Mouse (Mus musculus): Measurements from ENCODE around the gene Pdzrn4. TPM values are rescaled to one million over a fixed set of nuclear protein-coding genes. Genes with fewer than 3 reads are reported as not detected.

Gene Pdzrn4
- total RNA-seq, 2 experiments from 2014 or later, result 11.4 to 11.5 TPM

GRCm38 (mm10) chr15:92509372-92509771 is 112.7 kb downstream of the Pdzrn4 start:
- TF ChIP-seq CTCF (IDR thresholded peaks at IDR 0.05), result no peak
- intact Hi-C loops (cut with DNase I), result no loop called here
- Histone ChIP-seq H3K4me3 (no peak overlapping the region), H3K27ac (no peak overlapping the region)
- DNase-seq (ENCODE audit: extremely low spot score in 1 of 2, low spot score in 2 of 2), result no peak

GRCm38 (mm10) chr15:92515651-92516050 is 119.0 kb downstream of the Pdzrn4 start:
- Histone ChIP-seq H3K4me3 (no peak overlapping the region), H3K27ac (no peak overlapping the region)
- DNase-seq (ENCODE audit: extremely low spot score in 1 of 2, low spot score in 2 of 2), result no peak
- intact Hi-C loops (cut with DNase I), result no loop called here
- no peak for TF ChIP-seq CTCF (IDR thresholded peaks at IDR 0.05)

GRCm38 (mm10) chr15:92520677-92521225 is 124.1 kb downstream of the Pdzrn4 start:
- no peak overlapping the region for H3K27ac ChIP-seq
- intact Hi-C loops (cut with DNase I), result no loop called here
- H3K4me3 ChIP-seq, result peak overlapping the region; percentile 9; the same call in 1 of the 2 replicates
- peak in 1 of 2 experiments; percentile 14 for DNase-seq (ENCODE audit: extremely low spot score in 1 of 2, low spot score in 2 of 2)
- no peak for TF ChIP-seq CTCF (IDR thresholded peaks at IDR 0.05)

- no peak for TF ChIP-seq CTCF (IDR thresholded peaks at IDR 0.05)
- Histone ChIP-seq H3K27ac (no peak overlapping the region), H3K4me3 (no peak overlapping the region)
- intact Hi-C loops (cut with DNase I), result no loop called here
- no peak for DNase-seq (ENCODE audit: extremely low spot score in 1 of 2, low spot score in 2 of 2)
These were observed 125.0 kb downstream of the Pdzrn4 start for GRCm38 (mm10) chr15:92521686-92522085.

- no peak for DNase-seq (ENCODE audit: extremely low spot score in 1 of 2, low spot score in 2 of 2)
- intact Hi-C loops (cut with DNase I), result loop anchor here (5.0 kb wide), 1 partner anchor 692 kb away; no protein-coding TSS in a partner anchor
- Histone ChIP-seq H3K4me3 (no peak overlapping the region), H3K27ac (no peak overlapping the region)
- no peak for TF ChIP-seq CTCF (IDR thresholded peaks at IDR 0.05)
These were observed 128.2 kb downstream of the Pdzrn4 start for GRCm38 (mm10) chr15:92524917-92525316.

- no peak for TF ChIP-seq CTCF (IDR thresholded peaks at IDR 0.05)
- Histone ChIP-seq H3K4me3 (no peak overlapping the region), H3K27ac (no peak overlapping the region)
- intact Hi-C loops (cut with DNase I), result loop anchor here (5.0 kb wide), 1 partner anchor 692 kb away; no protein-coding TSS in a partner anchor
- DNase-seq (ENCODE audit: extremely low spot score in 1 of 2, low spot score in 2 of 2), result no peak
These were observed 128.7 kb downstream of the Pdzrn4 start for GRCm38 (mm10) chr15:92525416-92525815.

GRCm38 (mm10) chr15:92526731-92527130 is 130.1 kb downstream of the Pdzrn4 start:
- Histone ChIP-seq H3K4me3 (no peak overlapping the region), H3K27ac (no peak overlapping the region)
- DNase-seq (ENCODE audit: extremely low spot score in 1 of 2, low spot score in 2 of 2), result peak in 1 of 2 experiments; percentile 16
- intact Hi-C loops (cut with DNase I), result loop anchor here (5.0 kb wide), 1 partner anchor 691 kb away; no protein-coding TSS in a partner anchor
- peak; percentile 60 for TF ChIP-seq CTCF (IDR thresholded peaks at IDR 0.05)

- intact Hi-C loops (cut with DNase I), result no loop called here
- no peak overlapping the region for H3K4me3 ChIP-seq
- no peak overlapping the region for H3K27ac ChIP-seq
- TF ChIP-seq CTCF (IDR thresholded peaks at IDR 0.05), result no peak
- no peak for DNase-seq (ENCODE audit: extremely low spot score in 1 of 2, low spot score in 2 of 2)
These were observed 146.6 kb downstream of the Pdzrn4 start for GRCm38 (mm10) chr15:92543252-92543651.

- DNase-seq (ENCODE audit: extremely low spot score in 1 of 2, low spot score in 2 of 2), result no peak
These were observed 150.7 kb downstream of the Pdzrn4 start for GRCm38 (mm10) chr15:92547294-92547911.

GRCm38 (mm10) chr15:92555012-92555574 is 158.4 kb downstream of the Pdzrn4 start:
- H3K4me3 ChIP-seq, result no peak overlapping the region
- intact Hi-C loops (cut with DNase I), result loop anchor here (2.0 kb wide), 1 partner anchor 106 kb away; no protein-coding TSS in a partner anchor

More at GRCm38 (mm10) chr15:92547294-92547911, 150.7 kb downstream of the Pdzrn4 start:
- Histone ChIP-seq H3K4me3 (no peak overlapping the region), H3K27ac (no peak overlapping the region)
- intact Hi-C loops (cut with DNase I), result no loop called here
- TF ChIP-seq CTCF (IDR thresholded peaks at IDR 0.05), result no peak

GRCm38 (mm10) chr15:92555716-92556115 is 159.0 kb downstream of the Pdzrn4 start:
- Histone ChIP-seq H3K4me3 (no peak overlapping the region), H3K27ac (no peak overlapping the region)
- no peak for DNase-seq (ENCODE audit: extremely low spot score in 1 of 2, low spot score in 2 of 2)
- intact Hi-C loops (cut with DNase I), result loop anchor here (2.0 kb wide), 1 partner anchor 107 kb away; no protein-coding TSS in a partner anchor
- TF ChIP-seq CTCF (IDR thresholded peaks at IDR 0.05), result no peak

More at GRCm38 (mm10) chr15:92555012-92555574, 158.4 kb downstream of the Pdzrn4 start:
- no peak for DNase-seq (ENCODE audit: extremely low spot score in 1 of 2, low spot score in 2 of 2)
- peak; percentile 6 for TF ChIP-seq CTCF (IDR thresholded peaks at IDR 0.05)
- H3K27ac ChIP-seq, result no peak overlapping the region

- Histone ChIP-seq H3K27ac (no peak overlapping the region), H3K4me3 (no peak overlapping the region)
- intact Hi-C loops (cut with DNase I), result no loop called here
- TF ChIP-seq CTCF (IDR thresholded peaks at IDR 0.05), result no peak
- no peak for DNase-seq (ENCODE audit: extremely low spot score in 1 of 2, low spot score in 2 of 2)
These were observed 161.9 kb downstream of the Pdzrn4 start for GRCm38 (mm10) chr15:92558592-92558991.

All from left cerebral cortex, adult 2 months (tissue).